Mouse (Mus musculus) C3H10T1/2 (cell line): ENCODE data around the gene Esp24. TPM values are rescaled to one million over a fixed set of nuclear protein-coding genes. Genes with fewer than 3 reads are reported as not detected.

Experiments
- polyA plus RNA-seq, 2 experiments: library from polyadenylated mRNA; unstranded; fragments of >200 nt; fragmentation: generic; extraction: Trizol; gene quantifications; one replicate each; pipeline ENCODE4 v1.2.1; 2012; ENCODE audit warnings: missing spikeins in 2 of 2

The Esp24 gene
- not detected for polyA plus RNA-seq

GRCm38 (mm10) chr17:39036395-39036794, at the start of gene Esp24:
Gene Esp24 (plus strand): TSS chr17:39036695.

GRCm38 (mm10) chr17:39043241-39043640, 6.7 kb downstream of the Esp24 start, which contains the start of gene Gm21903:
Gene Gm21903 (minus strand): TSS chr17:39043341.

GRCm38 (mm10) chr17:39076937-39077336, 40.4 kb downstream of the Esp24 start, which contains the start of gene Esp23:
Gene Esp23 (minus strand): TSS chr17:39077037.

Other genes starting within 250 kb of the Esp24 start
- gene Gm21903, start 6.6 kb downstream of the Esp24 start, polyA plus RNA-seq, result not detected
- not detected for gene Esp23, start 40.3 kb downstream of the Esp24 start, polyA plus RNA-seq
- not detected for gene Esp22, start 58.6 kb downstream of the Esp24 start, polyA plus RNA-seq